Mouse (Mus musculus): Measurements from ENCODE around the gene Gemin8.

- TF ChIP-seq CTCF (IDR thresholded peaks at IDR 0.05; ENCODE audit: insufficient read depth, low read depth, low read length) (no peak), POLR2A (IDR thresholded peaks at IDR 0.05; ENCODE audit: insufficient read depth, low read depth, low read length) (no peak)
Observed at GRCm38 (mm10) chrX:166162773-166163172, 7.5 kb upstream of the Gemin8 start.
